Mouse (Mus musculus): ENCODE results near the gene Actr1a. TPM values are rescaled to one million over a fixed set of nuclear protein-coding genes. Genes with fewer than 3 reads are reported as not detected.
A peak's percentile ranks its signal among the peaks of the same experiment; 100 is the strongest.

Gene Actr1a
- total RNA-seq, 2 experiments from 2014 or later: 233 to 238 TPM

DNA sequence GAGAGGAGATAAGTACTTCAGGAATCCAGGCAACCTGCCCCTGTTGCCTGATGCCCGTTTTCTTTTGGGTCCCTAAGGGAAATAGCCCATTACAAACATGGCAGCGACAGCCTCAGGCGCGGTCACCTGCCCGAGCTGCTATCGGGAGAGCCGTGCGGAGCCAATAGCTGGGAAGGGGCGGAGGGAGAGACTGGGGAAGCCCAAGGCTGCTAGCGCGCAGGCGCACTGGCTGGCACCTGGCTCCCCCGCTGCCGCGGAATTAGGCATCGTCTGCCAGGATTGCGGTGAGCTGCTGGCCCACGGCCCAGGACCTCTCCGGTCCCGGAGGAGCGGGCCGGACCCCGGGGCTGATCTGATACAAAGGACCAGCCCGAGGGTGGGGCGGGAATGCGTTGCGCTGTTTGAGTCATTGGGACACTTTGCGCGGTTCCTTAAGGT, 38.8 kb downstream of the Actr1a start:
- peak; percentile 87 to 91 for DNase-seq (ENCODE audit: low spot score in 2 of 2)

DNA sequence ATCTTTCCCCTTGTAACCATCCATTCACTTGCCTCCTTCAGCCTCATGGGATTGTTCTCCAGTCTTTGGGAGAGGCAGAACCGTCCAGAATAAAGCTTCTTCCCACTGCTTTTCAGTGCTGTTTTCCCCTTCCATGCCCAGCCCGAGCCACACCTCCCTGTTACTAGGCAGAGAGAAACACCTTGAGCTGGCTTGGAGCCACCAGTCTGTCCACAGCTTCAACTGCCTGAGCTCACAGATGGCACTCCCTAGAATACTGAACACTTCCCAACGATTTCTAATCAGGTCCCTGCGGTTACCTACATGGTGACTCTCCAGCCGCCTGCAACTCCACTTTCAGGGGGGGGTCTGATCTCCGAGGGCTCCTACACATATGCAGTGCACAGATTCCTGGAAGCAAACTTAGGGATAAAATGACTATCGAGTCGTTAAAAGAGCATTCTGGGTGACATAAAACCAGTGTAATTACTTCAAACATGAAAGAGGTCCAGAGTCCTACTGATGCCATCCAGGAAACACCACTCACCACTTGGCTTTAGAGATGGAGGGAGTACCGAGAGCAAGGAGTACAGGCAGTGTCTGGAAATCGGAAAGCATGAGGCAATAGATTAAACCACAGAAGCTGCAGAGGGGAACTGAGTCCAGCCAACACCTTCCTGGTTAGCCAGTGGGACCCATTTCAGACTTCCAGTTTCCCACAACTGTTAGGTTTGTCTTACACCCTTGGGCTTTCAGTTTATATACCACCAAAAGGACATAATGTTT, 45.2 kb downstream of the Actr1a start, which contains the start of gene 2310034G01Rik:
Gene 2310034G01Rik, minus strand, starts transcription at position 135 of the 765 bp plus-strand sequence.
- DNase-seq (ENCODE audit: low spot score in 2 of 2): no peak

DNA sequence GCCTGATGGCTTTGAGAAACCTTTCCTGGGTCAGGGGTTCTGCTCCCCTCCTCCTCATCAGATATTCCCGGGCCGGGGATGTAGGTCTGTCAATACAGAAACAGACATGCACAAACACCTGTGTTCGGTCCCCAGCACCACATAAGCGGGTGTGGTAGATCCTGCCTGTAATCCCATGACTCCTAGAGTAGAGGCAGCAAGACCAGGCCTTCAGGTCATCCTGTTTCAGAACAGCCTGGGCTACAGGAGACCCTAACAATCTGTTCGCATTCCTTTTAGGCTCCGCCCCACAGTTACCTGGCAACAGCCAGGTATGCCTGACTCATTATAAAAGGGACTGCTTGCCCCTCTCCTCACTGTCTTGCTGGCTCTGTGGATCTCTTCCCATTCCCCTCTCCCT, 46.0 kb downstream of the Actr1a start:
- no peak for DNase-seq (ENCODE audit: low spot score in 2 of 2)

DNA sequence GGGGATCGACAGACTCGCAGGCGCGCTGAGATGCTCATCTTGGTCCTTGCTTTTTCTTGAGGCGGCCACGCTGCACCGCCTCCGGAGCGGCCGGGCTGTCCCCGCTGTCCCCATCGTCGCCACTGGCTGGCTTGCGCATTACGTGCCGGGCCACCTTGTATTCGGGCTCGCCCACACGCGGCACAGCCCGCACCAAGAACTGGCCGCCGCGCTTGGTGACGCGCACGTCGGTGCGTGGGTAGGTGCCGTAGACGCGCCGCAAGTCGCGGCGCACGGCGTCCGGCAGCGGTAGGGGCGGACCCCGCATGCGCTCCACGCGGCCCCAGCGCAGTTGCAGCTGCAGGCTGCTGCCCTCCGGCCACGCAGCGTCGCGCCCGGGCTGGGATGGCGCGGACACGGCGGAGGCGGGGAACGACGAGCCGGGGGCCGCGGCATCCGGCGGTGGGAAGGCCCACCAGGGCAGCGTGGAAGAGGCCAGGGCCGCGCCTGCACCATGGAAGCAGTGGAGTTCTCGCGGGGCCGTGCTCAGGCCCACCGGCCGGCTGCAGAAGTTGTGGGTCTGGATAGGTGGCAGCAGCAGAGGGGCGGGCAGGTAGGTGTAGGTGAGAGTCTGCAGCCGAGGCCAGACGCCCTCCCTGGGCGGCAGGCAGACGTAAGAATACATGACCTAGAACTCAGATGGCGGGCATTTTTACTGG, 46.6 kb downstream of the Actr1a start:
- DNase-seq (ENCODE audit: low spot score in 2 of 2): peak; percentile 82 to 86

DNA sequence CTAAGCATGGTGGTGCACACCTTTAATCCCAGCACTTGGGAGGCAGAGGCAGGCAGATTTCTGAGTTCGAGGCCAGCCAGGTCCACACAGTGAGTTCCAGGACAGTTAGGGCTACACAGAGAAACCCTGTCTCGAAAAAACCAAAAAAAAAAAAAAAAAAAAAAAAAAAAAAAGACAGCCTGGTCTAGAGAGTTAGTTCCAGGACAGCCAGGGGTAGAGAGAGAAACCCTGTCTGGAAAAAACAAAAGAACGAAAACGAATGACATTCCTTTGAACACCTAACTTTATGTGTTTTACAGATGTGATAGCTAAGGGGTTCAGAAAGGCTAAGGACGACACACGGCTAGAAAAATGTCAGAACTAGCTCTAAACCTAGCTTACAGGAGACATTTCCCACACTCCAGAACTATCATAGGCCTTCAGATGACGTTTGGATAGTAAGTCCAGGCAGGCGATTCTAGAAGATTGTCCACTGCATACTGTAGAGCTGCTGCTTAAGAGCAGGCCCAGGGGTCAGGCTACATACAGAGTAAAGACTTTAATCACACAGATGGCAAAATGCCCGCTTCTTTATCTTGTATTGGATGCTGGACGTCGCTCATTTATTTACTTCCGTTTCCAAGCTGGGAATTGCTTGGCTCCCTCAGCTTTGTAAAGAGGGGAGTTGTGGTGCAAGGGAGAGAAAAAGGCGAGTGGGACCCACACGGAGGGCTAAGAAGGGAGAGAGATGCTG, 47.4 kb downstream of the Actr1a start:
- DNase-seq (ENCODE audit: low spot score in 2 of 2): no peak

DNA sequence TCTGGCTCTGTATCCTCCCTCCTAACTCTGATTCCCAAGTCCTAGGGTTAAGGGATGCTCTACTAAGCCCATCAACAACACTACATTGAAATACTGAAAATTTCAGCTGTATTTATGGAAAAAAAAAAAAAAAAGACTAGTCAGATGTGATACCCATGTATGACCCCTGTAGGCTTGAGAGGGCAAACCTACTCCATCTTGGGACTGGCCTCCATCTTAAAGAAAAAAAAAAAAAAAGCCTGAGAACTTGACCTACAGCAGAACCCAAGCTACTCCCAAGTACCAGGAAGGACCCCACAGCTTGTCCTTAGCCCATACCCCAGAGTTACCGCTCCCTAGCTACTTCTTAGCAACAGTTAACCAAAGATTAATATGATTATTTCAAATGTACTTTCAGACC, 48.4 kb downstream of the Actr1a start:
- DNase-seq (ENCODE audit: low spot score in 2 of 2): no peak

DNA sequence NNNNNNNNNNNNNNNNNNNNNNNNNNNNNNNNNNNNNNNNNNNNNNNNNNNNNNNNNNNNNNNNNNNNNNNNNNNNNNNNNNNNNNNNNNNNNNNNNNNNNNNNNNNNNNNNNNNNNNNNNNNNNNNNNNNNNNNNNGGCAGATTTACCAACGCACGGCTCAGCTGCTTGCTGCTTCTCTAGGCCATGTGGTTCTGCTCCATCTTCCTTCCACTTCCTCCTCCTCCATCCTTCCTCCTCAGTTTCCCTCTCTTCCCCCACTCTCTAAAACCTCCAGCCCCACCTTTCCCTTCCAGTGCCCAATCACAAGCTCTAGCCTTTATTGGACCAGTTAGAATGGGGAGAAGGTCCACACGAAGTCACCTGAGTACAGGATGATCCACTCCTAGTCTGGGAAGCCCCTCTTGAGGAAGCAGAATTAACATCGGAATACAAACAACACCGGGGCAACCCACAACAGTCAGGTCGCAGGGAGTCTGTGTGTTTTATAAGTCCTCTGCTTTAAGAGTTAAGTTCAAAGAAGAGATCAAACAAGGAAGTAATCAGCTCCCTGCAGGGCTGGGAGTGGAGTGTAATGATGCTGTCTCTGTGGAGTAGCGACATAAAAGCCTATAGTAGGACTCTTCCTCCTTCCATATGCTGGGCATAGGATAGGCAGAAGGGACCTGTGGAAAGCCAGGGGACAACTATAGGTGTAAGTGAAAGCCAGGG, 50.7 kb downstream of the Actr1a start:
- no peak for DNase-seq (ENCODE audit: low spot score in 2 of 2)

DNA sequence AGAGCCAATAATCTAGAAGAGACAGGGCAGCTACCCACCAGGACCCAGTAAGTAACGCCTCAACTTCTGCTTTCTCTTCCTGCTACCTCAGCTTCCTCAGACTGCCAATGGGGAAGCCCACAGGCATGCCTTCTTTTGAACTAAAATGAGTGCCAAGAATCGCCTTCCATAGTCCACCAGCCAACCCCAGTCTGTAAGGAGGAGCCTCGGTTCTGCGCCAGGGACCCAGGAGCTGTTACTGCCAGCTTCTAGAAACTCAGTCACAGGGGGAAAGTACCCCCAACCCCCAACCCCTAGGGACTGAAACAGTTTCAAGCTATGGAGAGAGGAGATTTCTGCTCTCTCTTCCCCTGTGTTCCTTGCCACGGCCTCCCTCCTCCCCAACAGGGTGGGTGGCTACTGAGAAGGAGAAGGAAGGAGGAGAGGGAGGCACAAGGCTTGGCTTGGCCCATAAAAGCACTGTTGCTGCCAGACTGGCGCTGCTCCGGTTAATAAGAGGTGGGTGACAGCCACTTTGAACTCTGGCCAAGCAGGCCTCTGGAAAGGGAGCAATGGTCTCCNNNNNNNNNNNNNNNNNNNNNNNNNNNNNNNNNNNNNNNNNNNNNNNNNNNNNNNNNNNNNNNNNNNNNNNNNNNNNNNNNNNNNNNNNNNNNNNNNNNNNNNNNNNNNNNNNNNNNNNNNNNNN, 56.1 kb downstream of the Actr1a start:
- peak; percentile 62 to 68 for DNase-seq (ENCODE audit: low spot score in 2 of 2)

DNA sequence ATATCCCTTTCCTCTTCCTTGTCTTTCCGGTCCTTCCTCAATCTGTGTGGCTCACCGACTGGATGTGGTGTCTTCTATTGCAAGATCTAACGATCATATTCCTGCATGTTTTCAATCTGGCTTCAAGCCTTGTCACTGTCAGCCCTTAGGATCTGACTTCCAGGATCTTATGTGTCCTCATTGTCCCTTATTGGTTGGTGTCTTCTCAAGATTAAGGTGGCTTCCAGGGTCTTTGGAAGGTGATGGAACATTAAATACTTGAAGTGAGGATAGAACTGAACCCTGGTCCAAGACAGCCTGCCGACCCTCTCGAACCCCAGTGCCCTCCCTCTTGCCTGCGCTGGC, 56.6 kb downstream of the Actr1a start:
- DNase-seq (ENCODE audit: low spot score in 2 of 2): no peak

DNA sequence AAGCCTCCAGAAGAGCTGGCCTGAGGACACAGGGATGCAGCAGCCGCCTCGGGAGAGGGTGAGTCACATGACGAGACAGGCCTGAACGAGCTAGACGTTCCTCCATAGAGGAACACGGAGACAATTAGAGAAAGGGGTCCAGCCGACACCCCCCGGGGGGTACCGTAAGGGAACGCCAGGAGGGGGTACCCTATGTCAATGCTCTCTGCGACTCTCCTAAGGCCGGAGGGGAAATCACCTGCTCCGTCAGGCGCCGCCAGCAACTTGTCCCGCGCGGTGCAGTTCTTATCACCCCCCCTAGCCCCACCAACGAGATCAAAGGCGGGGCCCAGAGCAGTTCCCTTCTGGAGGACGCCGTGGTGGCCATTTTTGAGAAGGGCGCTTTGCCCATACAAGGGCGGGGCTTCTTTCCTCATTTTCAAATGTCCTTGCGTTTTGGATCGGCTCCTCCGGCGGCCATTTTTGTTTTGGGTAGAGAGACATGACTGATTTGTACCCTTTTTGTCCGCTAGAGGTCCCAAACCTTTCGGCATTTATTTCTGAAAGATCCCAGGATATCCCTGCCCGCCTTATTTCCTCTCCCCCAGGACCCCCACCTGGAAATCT, 57.1 kb downstream of the Actr1a start, which contains the start of gene Cuedc2:
Gene Cuedc2, minus strand, starts transcription at position 372 of the 606 bp plus-strand sequence.
- DNase-seq (ENCODE audit: low spot score in 2 of 2): peak; percentile 99

DNA sequence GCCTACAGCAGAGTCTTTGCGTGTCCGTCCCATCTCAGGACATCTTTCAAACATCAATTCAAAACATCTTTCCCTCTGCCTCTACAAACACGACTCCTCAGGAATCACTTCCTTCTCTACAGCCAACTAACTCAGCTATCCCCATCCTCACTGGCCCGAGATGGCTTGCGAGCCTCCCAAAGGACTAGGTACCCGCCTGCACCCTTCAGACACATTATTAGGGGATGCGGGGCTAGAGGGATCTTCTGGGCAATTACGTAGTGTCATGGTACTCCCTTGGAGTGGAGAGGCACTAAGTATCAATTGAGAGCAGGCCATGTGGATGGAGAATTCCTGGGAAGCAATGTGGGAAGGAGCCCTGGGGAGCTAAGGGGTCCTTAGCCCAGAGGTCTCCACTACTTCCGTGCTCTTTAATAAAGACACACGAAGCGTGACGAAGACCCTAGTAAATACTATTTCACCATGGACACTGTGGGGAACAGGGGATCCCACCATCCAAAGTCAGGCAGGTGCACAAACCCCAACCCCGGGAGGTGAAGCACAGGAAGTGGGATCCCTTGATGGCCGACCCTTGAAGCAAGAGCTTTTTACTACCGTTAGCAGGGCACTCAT, 57.7 kb downstream of the Actr1a start:
- DNase-seq (ENCODE audit: low spot score in 2 of 2): no peak

DNA sequence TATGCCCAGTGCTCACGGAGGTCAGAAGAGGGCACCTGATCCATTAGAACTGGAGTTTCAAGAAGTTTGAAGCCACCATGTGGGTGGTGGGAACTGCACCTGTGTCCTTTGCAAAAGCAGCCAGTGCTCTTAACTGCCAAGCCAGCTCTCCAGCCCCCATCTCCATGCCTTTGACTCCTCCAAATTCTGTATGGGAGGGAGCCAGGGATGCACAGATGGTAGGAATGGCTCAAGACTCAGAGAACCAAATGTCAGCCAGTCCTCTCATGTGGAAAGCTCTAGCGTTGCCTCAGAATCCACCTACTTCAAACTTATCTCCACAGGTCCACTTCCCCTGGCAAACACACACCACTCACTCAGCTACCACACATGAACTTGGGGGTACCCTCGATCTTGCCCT, 61.6 kb downstream of the Actr1a start:
- no peak for DNase-seq (ENCODE audit: low spot score in 2 of 2)

DNA sequence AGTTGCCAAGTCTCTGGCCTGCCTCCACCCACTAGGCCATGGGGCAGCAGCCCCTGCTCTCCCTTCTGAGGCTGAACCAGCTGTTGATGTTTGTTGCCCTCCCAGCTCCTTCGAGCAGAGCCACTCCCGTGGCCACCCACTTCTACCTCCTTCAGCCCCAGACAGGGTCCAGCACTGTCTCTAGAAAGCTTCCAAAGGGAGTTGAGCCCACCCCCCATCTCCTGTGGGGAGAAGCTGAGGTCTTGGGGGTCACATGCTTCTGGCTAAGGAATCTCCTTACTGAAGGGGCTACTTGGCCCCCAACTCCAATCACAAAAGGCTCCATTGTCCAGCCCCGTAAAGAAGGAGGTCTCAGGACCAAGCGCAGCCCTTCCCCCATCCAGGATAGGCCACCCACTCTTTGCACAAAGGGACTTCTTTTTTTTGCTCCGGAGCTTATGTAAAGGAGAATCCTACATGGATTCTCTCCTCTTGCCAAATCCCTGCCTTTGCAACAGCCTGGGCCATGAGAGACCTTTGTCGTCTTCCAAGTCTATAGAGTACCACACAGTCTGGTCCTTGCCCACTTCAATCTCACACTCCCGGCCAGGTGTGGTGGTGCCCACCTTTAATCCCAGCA, 62.7 kb downstream of the Actr1a start:
- DNase-seq (ENCODE audit: low spot score in 2 of 2): no peak

DNA sequence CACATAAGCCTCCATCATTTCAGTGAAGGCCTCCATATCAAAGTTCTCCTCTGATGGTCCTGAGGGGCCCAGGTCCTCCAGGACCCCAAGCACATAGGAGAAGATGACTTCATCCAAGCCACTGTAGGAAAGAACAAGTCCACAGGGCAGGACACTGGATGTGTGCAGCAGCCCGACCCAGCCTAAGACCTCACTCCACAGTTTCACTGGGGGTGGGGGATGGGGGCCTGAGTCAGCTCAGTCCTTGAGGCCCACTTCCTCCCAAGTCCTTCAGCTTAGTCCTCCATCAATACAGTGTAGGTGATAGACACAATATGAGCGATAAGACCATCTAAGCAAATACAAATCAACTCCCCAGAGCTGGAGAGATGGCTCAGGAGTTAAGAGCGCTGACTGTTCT, 63.6 kb downstream of the Actr1a start:
- no peak for DNase-seq (ENCODE audit: low spot score in 2 of 2)

DNA sequence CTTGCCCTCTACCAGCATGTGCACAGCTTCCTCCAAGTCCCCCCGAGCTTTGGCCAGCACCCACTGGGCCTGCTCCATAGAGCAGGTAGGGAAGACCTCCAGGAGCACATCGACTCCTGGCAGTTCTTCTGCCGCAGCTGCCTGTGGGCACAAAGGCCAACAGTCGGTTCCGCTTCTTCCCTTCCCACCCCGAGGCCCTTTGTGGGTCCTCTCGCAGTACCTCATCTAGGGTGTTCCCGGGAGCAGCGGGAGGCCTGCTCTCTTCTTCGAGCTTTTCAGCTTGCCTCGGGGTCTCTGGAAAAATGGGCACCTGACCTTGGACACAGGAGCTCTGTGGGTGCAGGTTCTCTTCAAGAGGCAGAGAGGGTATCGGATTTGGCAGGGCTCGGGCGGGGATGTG, 64.2 kb downstream of the Actr1a start:
- no peak for DNase-seq (ENCODE audit: low spot score in 2 of 2)

DNA sequence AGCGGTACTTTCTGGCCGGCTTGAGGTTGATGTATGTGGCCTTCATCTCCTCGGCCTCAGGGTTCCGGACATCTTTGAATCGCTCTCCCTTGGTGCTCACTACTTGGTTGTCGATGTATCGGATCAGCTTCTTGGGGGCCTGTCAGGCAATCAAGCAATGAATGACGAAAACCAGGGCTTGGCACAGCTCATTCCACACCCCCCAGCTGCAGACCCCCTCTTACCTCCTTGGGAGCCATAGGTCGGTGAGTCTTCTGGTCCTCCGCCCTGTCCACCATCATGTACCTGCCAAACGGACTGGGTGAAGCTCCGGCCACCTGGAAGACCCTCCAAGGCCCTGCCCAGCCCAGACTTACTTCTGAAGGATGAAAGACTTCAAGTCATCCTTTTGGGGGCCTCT, 64.9 kb downstream of the Actr1a start:
- no peak for DNase-seq (ENCODE audit: low spot score in 2 of 2)

DNA sequence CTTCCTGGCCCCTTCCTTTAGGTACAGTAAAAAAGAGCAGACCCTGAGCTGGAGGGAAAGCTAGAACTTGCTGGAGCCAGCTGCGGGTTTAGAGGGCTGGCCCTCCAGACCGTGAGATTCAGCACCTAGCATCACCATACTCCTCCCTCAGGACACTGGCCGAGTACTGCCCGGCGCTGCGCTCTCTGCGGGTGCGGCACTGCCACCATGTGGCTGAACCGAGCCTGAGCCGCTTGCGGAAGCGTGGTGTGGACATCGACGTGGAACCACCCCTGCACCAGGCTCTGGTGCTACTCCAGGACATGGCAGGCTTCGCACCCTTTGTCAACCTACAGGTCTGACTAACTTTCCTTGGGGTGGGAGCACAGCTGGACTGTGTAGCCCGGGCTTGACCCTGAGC, 65.6 kb downstream of the Actr1a start:
- DNase-seq (ENCODE audit: low spot score in 2 of 2): peak; percentile 81 to 87

DNA sequence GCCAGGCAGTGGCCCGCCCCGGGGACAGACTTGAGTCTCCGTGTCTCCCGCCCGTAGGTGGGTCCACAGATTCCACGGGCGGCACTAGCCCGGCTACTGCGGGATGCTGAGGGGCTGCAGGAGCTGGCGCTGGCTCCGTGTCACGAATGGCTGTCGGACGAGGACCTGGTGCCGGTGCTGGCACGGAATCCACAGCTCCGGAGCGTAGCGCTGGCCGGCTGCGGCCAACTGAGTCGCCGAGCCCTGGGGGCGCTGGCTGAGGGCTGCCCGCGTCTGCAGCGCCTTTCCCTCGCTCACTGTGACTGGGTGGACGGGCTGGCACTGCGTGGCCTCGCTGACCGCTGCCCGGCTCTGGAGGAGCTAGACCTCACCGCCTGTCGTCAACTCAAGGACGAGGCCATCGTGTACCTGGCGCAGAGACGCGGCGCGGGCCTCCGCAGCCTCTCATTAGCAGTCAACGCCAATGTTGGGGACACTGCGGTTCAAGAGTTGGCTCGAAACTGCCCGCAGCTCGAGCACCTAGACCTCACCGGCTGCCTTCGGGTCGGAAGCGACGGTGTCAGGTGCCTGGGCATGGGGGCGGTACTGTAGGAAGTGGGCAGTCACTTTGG, 66.4 kb downstream of the Actr1a start:
- no peak for DNase-seq (ENCODE audit: low spot score in 2 of 2)
